Mouse (Mus musculus) stomach, postnatal 0 days (tissue): ENCODE data around the gene Cdh24. TPM values are rescaled to one million over a fixed set of nuclear protein-coding genes. Genes with fewer than 3 reads are reported as not detected.

Source experiments
- ATAC-seq: fragments of 200-750 bp; cut with Nextera tagmentation; 2 replicates; pipeline ENCODE4 v1.8.0; 2017; ENCODE audit not compliant: low FRiP score, low TSS enrichment
- DNase-seq: peaks from one replicate; pipeline ENCODE4 v3.0.0-alpha.2; 2016; ENCODE audit warnings: low spot score
- H3K27ac ChIP-seq: fragments of 300-500 bp; sonication (generic); replicated peaks from 2 replicates; pipeline ENCODE4 v1.5.1; 2014; ENCODE audit warnings: mild to moderate bottlenecking, control low read depth
- H3K27me3 ChIP-seq: fragments of 300-500 bp; sonication (generic); 2 replicates; pipeline ENCODE4 v1.6.1; 2014; ENCODE audit warnings: low read length; ENCODE audit not compliant: control insufficient read depth, insufficient read depth
- H3K36me3 ChIP-seq: fragments of 300-500 bp; sonication (generic); 2 replicates; pipeline ENCODE4 v1.6.1; 2014; ENCODE audit warnings: low read length, mixed read lengths; ENCODE audit not compliant: control insufficient read depth, insufficient read depth
- H3K4me1 ChIP-seq: fragments of 300-500 bp; sonication (generic); replicated peaks from 2 replicates; pipeline ENCODE4 v1.6.1; 2014; ENCODE audit warnings: antibody characterized with exemption; ENCODE audit not compliant: control insufficient read depth, insufficient read depth
- H3K4me2 ChIP-seq: fragments of 300-500 bp; sonication (generic); replicated peaks from 2 replicates; pipeline ENCODE4 v1.6.1; 2014; ENCODE audit warnings: low read depth, mild to moderate bottlenecking, control low read depth, moderate library complexity
- H3K4me3 ChIP-seq: fragments of 300-500 bp; sonication (generic); 2 replicates; pipeline ENCODE4 v1.5.1; 2014; ENCODE audit warnings: low read depth, low read length, control low read depth
- H3K9ac ChIP-seq: fragments of 300-500 bp; sonication (generic); 2 replicates; pipeline ENCODE4 v1.6.1; 2014; ENCODE audit warnings: mild to moderate bottlenecking, low read length, control low read depth, mixed read lengths
- H3K9me3 ChIP-seq: fragments of 300-500 bp; sonication (generic); 2 replicates; pipeline ENCODE4 v1.6.1; 2016; ENCODE audit warnings: low read length; ENCODE audit not compliant: control insufficient read depth
- CTCF ChIP-seq: IDR thresholded peaks from 2 replicates; pipeline ENCODE4 v1.5.1; 2016; ENCODE audit warnings: antibody characterized with exemption, low read depth, mild to moderate bottlenecking, moderate library complexity
- EP300 ChIP-seq: optimal IDR thresholded peaks from 2 replicates; pipeline ENCODE3; 2016; ENCODE audit warnings: antibody characterized with exemption
- WGBS: fragments of 180-500 bp; shearing (Covaris S2); extraction: QIAGEN DNeasy Blood & Tissue Kit; methylation state at CpG from one replicate; pipeline ENCODE4 v1.1.7; 2014; 5-methylcytosine and 5-hydroxymethylcytosine counted together
- polyA plus RNA-seq: library from polyadenylated mRNA; unstranded; fragments of >200 nt; fragmentation: Nextera tagmentation; extraction: Ambion mirVana; gene quantifications from 2 replicates; pipeline ENCODE4 v1.2.1, GENCODE M21; 2015

Cdh24 gene
- polyA plus RNA-seq, 1 experiment from 2014 or later, result 0.68 TPM

DNA sequence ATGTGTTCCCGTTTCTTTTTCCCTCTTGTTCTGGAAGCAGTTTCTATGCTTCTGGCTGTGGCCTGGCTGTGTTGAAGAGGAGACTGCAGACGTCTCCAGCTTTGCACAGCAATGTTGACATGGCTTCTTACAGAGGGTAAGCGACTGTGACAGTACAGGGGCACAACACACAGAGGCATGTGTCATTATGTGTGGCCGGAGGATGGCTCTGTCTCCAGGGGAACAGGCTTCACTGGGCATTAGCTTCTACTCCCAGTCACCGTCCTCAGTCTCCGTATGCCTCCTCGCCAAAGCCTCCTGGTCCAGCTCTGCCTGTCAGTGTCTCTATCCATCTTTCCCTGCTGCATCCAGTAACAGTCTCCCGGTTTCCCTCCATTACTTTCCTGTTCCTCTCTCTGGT lies 33.9 kb downstream of the Cdh24 start:
- Histone ChIP-seq H3K4me3 (no peak overlapping the region), H3K4me2 (no peak overlapping the region), H3K9ac (no peak overlapping the region), H3K9me3 (no peaks in the 10 kb centered on the region), H3K36me3 (no peaks in the 10 kb centered on the region), H3K27ac (no peak overlapping the region), H3K27me3 (no peaks in the 10 kb centered on the region), H3K4me1 (no peaks in the 10 kb centered on the region)
- DNase-seq (no peak), ATAC-seq (no peak)
- TF ChIP-seq EP300 (no peak), CTCF (no peak)
- 57% methylated on average over 8 of the region's 8 CpGs for WGBS

DNA sequence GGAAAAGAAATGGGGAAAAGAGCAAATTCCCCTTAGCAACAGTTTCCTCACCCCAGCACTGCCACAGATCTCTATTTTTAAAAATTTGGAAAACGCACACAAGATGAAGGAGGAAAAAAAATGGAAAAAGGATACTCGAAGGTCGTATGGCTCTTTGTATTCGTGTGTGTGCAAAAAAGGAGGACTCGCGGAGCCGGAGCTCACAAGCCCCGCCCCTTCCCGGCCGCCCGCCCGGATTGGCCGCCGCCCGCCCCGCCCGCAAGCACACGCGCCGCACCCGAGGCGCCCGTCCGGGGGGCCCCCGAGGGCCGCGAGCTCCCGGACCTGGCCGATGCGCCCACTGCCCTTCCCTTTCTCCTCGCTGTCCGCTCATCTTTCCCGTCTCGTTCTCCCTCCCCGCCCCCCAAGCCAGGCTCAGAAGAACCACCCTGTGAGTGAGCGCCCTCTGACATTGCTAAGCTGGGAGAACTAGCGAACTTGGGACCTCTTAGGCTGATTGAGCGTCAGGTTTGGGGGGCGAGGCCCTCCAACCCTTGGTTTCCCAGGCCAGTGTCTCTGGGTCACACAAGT lies 35.3 kb downstream of the Cdh24 start, which contains the start of gene 4931414P19Rik:
4931414P19Rik (minus strand) TSS at position 242 of the 570 bp plus-strand sequence.
- H3K9me3 ChIP-seq, result no peaks in the 10 kb centered on the region
- H3K4me2 ChIP-seq, result peak within 1 kb of the TSS; percentile 44
- peak; percentile 65 for ATAC-seq
- peak within 1 kb of the TSS; percentile 54 for H3K9ac ChIP-seq
- TF ChIP-seq EP300, result no peak
- TF ChIP-seq CTCF, result no peak
- peak; percentile 89 for DNase-seq
- no peaks in the 10 kb centered on the region for H3K27me3 ChIP-seq
- H3K36me3 ChIP-seq, result no peaks in the 10 kb centered on the region
- WGBS, result 3% methylated on average over 32 of the region's 39 CpGs
- H3K4me1 ChIP-seq, result no peaks in the 10 kb centered on the region
- H3K27ac ChIP-seq, result peak within 1 kb of the TSS; percentile 67
- peak within 1 kb of the TSS; percentile 36 for H3K4me3 ChIP-seq

DNA sequence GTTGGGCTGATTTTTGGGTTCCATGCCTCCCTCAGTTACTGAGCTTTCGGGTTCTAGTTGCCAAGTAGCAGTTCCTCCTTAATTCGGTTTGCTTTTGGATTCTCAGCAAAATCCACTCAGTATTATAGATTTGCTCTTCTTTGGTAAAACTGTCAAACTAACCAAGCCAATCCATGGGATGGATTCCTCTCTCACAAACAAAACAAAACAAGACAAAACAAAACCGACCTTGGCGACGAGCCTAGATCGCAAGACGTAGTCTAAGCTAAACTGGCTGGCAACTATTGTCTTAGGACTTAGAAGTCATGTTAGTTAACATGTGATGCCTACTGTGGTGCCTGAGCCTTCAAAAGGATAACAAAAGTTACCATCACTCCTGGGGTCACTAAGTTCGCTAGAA lies 37.5 kb downstream of the Cdh24 start:
- TF ChIP-seq EP300 (no peak), CTCF (no peak)
- H3K36me3 ChIP-seq, result no peaks in the 10 kb centered on the region
- H3K9ac ChIP-seq, result no peak overlapping the region
- H3K4me3 ChIP-seq, result peak overlapping the region; percentile 73
- H3K9me3 ChIP-seq, result no peaks in the 10 kb centered on the region
- no peaks in the 10 kb centered on the region for H3K27me3 ChIP-seq
- H3K27ac ChIP-seq, result peak overlapping the region; percentile 98
- no peak for ATAC-seq
- no peak for DNase-seq
- WGBS, result 77% methylated on average over 8 of the region's 8 CpGs
- no peaks in the 10 kb centered on the region for H3K4me1 ChIP-seq
- peak overlapping the region; percentile 52 for H3K4me2 ChIP-seq

DNA sequence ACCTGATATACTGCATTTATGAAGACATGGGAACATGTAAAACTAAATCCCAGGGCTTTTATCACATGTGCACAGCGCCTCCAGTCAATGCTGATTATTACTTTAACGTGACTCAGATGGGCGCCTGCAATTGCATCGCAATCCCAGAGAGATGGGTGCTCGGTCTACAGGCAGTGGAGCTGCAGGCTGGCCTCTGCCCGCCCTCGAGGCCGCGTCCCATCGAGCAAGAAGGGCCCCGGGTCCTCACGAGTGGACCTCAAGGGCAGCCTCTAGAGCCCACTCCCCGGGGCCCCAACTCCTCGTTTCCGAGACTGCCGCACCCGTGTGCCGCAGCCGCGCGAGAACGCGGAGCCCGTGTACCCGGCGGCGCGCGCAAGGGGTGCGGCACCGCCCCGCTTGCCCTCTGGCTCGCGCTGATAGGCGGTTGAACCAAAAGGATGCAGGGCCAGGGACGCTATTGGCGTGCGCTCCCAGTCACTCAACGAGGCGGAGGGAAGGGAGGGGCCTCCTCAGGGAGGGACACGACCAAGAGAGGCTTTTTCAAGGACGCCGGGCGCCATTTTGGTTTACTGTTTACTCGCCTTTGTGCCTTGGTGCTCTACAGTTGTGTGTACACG lies 38.0 kb downstream of the Cdh24 start:
- DNase-seq (peak; percentile 97), ATAC-seq (peak; percentile 100)
- peak overlapping the region; percentile 73 for H3K4me3 ChIP-seq
- peak overlapping the region; percentile 52 for H3K4me2 ChIP-seq
- TF ChIP-seq CTCF (peak; percentile 34; the same call in 1 of the 2 replicates), EP300 (no peak)
- peak overlapping the region; percentile 98 for H3K27ac ChIP-seq
- under 1% methylated on average over 46 of the region's 46 CpGs for WGBS
- H3K9ac ChIP-seq, result peak overlapping the region; percentile 85
- H3K27me3 ChIP-seq, result no peaks in the 10 kb centered on the region
- no peaks in the 10 kb centered on the region for H3K4me1 ChIP-seq
- no peaks in the 10 kb centered on the region for H3K9me3 ChIP-seq
- no peaks in the 10 kb centered on the region for H3K36me3 ChIP-seq

DNA sequence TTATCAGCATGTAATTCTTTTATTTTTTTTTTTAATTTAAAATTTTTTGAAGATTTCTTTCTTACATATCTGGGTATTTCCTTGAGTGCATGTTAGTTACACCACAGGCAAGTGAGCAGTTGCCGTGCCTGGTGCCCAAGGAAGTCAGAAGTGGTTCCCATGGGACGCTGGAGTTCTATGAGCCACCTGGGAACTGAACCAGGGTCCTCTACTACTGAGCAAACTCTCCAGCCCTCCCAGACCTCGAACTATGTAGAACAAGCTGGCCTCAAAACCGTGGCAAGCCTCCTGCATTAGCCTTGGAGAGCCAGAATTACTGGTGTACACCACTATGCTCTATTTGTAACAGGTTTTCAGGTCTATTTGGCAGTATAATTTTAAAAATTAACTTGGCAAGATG lies 38.6 kb downstream of the Cdh24 start:
- WGBS, result 46% methylated on average over 4 of the region's 4 CpGs
- Histone ChIP-seq H3K4me2 (peak overlapping the region; percentile 52), H3K4me1 (no peaks in the 10 kb centered on the region), H3K36me3 (no peaks in the 10 kb centered on the region), H3K27ac (peak overlapping the region; percentile 98), H3K9ac (no peak overlapping the region), H3K4me3 (peak overlapping the region; percentile 73), H3K27me3 (no peaks in the 10 kb centered on the region), H3K9me3 (no peaks in the 10 kb centered on the region)
- no peak for ATAC-seq
- TF ChIP-seq CTCF (no peak), EP300 (no peak)
- DNase-seq, result no peak

DNA sequence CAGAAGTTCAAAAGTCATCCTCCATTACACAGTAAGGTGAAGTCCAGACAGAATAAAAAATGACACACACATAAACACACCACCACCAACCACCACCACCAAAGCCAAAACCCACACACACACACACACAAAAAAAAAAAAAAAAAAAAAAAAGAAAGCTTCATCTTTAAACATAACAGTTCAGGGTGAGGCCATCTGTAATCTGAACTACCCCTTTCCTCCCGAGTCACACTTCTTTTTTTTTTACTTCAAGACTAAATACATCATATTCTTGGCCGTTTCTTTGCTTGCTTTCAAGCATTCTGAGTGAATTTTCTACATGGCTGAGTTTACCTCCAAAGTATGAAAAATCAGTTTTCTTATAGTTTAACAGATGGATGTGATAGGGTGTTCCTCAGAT lies 39.6 kb downstream of the Cdh24 start:
- no peak for TF ChIP-seq CTCF
- TF ChIP-seq EP300, result no peak
- no peaks in the 10 kb centered on the region for H3K36me3 ChIP-seq
- ATAC-seq (no peak), DNase-seq (no peak)
- 41% methylated on average over 2 of the region's 2 CpGs for WGBS
- H3K4me1 ChIP-seq, result no peaks in the 10 kb centered on the region
- H3K27me3 ChIP-seq, result no peaks in the 10 kb centered on the region
- no peak overlapping the region for H3K9ac ChIP-seq
- no peak overlapping the region for H3K4me2 ChIP-seq
- no peak overlapping the region for H3K27ac ChIP-seq
- H3K9me3 ChIP-seq, result no peaks in the 10 kb centered on the region
- H3K4me3 ChIP-seq, result no peak overlapping the region
